Mouse (Mus musculus): Measurements from ENCODE around the gene Foxj3.
"Not testable (repeated sequence)": the region's sequence is repeated elsewhere in the genome, so short reads cannot be mapped to it uniquely, and the experiment has no call there.

Gene Foxj3

DNA sequence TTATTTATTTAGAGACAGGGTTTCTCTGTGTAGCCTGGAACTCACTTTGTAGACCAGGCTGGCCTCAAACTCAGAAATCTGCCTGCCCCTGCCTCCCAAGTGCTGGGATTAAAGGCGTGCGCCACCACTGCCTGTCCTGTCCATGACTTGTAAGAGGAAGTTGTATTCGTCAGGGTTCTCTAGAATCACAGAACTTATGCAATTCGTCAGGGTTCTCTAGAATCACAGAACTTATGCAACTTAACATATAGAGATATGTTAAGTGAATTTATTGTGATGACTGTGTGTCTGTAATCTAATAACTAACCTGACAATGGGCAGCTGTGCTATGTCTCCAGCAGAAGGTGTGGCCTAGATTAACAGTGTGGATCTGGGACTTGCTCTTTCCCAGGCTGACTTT is at the start of gene Foxj3:
Gene Foxj3 (plus strand): TSS at position 390 of the 400 bp plus-strand sequence.
- not testable (repeated sequence) for DNase-seq

DNA sequence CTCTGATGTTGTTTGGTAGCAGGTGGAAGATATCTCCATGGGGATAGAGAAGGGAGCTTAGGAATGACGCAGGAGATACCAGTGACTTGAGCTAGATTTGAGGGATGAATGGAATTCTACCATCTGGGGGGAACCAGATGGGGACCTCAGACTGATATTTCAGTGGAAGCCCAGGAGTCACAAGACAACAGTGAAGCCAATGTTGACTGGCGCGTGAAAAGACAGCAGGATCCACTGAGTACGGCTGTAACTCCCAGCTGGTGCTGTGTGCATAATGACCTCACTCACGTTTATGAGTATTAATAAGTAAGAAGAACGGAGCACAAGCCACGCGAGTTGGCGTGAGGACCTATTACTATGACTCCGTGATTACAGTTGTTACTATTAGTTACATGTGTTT is 47.1 kb upstream of the Foxj3 start:
- no peak for DNase-seq

DNA sequence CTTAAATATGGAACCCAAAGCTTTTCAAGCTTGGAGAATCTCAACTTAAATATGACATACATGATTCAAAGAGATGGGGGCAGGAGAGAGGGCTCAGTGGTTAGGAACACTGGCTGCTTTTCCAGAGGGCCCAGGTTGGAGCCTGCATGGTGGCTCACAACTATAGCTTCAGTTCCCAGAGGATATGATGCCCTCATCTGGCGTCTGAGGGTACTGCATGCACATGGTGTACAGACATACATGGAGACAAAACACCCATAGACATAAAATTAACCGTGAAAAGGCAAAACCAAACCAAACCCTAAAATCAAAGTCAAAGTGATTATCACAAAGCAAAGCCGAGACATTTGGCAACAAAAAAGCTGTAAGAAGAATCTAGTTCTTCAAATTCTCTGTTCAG is 46.0 kb upstream of the Foxj3 start:
- peak; percentile 25 for DNase-seq

DNA sequence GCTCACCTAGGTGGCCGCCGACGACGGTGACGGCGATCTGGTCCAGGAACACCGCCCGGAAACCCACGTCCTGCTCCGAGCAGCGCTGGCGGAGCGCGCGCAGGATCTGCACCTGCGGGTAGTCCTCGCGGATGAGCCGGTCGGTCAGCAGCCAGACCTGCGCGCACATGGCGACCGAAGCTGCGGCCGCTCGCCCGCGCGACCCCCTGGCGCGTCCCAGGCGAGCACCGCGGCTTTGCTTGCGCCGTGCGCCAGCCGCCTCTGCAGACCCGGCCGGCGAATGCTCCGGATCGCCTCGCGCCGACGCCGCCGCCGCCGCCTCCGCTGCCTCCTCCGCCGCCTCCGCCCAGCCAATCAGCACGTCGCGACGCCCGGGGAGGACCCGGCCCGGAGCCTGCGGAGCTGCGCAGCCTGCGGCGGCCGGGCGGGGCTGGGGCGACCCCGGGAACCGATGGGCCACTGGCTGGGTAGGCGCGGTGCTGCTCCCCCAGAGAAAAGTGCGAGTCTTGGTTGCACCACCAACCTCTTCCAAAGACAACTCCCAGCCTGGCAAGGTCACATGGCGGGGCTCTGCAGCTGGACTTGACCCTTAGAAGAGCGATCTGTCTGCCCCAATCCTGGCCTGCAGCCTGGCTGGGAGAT is 44.4 kb upstream of the Foxj3 start, which contains the start of gene Rimkla:
Gene Rimkla (minus strand): TSS at position 338 of the 642 bp plus-strand sequence.
- peak; percentile 84 for DNase-seq

DNA sequence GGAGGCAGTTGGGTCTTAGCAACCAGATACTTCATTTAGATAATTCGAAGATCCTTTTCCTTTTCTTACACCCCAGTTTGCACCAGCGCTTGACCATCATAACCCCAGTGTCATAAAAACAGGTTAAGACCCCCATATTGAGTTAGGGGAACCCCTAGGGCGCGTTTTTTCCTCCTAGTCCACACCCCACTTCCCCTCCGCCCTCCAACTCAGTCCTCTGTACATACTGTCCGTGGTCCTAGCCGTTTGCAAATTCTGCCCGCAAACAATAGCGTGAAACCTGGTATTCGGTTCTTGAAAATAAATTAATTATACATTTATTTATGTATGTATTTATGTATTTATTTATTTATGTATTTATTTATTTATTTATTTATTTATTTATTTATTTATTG is 43.9 kb upstream of the Foxj3 start:
- DNase-seq = peak; percentile 13

DNA sequence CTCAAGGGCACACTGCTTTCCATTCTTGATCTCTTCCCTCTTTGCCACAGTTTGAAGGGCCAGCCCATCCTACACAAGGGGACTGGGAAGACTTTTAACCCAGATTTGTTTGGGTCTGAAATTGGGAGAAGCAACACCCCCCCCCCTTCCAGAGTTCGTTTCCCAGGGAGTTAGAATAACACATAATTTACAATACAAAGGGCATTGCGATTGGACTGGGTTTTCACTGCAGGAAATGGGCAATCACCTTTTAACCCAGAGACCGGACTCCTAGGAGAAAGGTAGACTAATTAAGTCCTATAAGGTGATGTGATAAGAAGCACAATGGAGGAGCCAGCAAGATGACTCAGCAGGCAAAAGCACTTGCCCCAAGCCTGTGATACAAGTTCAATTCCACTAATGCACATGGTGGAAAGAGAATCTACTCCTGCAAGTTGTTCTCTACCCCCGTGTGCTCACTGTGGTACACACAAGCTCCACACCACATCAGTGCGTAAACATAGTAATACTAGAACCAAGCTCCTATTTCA is 38.4 kb upstream of the Foxj3 start:
- DNase-seq = no peak

DNA sequence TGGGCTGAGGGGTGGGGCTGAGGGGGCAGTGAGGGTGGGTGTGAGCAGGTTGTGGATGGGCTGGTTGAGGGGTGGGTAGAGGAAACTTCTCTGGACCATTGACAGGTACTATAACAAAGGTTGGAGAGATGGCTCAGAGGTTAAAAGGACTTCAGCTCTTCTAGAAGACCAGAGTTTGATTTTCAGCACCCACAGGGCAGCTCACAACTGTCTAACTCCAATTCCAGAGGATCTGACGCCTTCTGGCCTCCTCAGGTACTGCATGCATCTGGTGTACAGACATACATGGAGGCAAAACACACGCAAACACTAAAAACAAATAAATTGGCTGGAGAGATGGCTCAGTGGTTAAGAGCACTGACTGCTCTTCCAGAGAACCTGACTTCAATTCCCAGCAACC is 25.2 kb upstream of the Foxj3 start:
- no peak for DNase-seq

DNA sequence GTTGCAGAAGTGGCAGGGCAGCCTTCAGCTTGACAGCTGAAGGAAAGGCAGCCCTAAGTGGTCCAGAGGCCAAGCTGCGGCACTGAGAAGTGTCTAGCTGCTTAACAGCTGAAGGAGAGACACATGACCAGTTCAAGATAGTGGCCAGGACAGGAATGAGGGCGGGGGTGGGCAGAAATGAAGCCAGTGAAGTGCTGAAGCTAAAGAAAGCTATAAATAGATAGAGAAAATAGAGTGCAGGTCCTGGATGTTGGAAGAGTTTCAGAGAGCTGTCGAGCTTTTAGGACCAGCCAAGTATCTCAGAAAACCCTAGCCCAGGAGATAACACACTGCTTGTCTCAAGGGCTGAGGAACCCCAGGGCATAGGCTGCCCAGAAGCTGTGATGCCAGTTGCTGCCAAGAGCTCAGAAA is 24.1 kb upstream of the Foxj3 start:
- DNase-seq = no peak

DNA sequence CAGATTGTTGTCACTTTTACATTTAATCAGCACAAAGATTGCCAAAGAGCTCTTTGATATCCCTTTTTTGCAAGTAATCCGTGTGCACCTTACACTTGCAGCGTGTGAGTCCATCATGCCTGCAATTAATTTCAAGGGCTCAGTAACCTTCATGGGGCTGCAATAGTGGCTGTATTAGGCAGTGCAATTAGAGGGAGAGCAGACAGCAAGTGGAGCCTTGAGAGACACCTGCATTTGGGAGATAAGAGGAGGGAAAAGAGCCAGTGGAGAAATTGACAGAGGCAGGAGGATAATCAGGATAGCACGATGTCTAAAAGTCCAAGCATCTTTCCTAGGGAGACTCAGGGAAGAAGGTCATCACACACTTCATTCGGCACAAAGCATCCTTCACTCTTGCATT is 13.2 kb upstream of the Foxj3 start:
- DNase-seq = no peak

DNA sequence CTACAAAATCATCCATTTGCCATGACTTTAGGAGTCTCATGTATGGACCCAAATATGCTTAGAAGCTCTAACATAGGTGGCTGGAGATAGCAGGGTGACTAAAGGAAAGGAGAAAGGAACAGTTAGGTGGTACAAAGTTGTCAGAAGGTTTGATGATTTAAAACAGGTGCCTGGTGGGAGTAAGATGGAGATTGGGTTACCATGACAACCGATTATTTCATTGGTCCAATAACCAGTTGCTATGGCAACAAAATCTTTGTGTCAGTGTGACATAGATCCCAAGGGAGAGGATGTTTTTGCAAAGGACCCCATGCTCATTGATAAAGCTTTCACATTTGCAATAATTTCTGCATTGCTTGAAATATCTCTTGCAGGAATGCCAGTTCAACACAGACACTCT is 12.8 kb upstream of the Foxj3 start:
- peak; percentile 10 for DNase-seq

DNA sequence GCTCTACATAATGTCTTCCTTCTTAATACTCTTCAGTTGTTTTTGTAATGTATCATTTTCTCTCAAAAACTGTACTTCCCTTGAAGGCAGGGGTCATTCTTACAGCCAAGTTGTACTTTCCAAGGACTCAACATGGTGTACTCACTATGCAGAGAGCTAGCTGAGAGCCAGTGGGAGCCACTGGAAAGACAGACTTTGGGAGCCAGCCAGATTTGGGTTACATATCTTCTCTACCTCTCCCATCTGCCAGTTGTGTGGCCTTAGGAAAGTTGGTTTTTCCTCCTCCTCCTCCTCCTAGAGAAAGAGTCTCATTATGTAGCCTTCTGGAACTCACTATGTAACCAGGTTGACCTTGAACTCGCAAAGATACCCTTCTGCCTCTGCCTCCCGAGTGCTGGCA is 12.3 kb upstream of the Foxj3 start:
- DNase-seq = no peak

DNA sequence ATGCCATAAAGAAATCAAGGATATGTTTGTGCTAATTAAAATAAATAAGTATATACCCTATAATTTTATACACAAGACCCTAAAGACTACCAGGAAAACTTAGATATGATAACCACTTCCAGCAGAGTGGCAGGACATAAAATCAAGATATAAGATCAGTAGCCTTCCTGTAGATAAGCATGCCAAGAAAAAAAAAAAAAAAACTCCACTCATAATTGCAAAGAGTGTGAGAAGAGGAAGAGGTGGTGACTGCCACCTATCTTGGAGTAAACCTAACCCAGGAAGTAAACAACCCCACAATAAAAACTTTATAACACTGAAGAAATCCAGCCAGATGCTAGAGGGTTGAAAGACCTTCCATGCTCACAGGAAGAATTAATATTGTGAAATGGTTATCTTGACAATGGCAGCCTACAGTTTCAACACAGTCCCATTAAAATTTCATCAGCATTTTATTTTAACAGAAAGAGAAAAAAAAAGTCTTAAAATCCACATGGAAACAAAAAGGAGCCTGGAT is 10.4 kb upstream of the Foxj3 start:
- no peak for DNase-seq

DNA sequence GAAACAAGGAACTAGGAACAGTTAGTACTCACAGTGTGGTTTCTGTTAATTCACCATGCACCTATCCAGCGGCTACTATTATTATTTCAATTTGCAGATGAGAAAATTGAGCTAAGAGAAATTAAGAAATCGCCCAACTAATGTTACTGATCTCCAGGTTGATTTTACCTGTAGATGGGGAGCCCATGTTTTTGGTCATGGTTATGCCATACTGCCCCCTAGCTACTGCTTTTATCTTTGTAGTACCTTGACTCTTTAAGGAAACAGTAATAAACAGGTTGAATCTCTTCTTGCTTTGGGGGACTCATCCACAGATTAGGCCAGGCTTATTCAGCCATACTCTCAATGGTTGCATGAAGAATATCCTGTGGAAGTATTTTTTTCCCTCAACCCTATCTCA is 5.0 kb upstream of the Foxj3 start:
- no peak for DNase-seq

DNA sequence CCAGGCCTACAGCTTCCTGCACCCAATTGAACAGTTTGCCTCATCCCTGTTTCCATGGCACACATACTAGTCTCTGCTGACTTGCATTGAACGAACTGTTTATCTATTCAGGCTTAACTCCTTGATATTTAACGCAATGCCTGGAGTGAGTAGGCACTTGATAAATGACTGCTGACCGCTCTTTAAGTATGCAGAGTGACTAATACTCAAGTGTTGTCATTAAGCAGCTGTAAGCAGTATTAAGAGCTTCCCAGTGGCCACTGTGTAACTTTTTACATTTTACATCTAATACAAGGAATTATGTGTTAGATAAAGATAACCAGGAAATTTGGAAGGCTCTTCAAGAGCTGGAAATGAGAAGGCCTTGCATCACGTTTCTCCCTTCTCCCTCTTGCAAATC is 1.7 kb upstream of the Foxj3 start:
- DNase-seq = no peak

DNA sequence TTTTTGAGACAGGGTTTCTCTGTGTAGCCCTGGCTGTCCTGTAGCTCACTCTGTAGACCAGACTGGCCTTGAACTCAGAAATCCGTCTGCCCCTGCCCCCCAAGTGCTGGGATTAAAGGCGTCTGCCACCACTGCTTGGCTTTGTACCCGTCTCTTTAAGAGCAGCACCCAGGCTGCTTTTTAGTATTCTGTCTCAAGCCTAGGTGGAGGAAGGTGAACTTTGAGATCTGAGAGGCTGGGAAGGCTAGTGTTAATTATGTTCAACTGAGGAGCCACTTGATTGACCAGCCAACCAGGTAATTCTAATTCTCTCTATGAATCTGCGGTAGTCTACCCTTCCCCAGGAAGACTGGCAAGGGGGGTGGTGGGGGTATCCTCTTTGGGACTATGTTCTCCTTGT is 632 bp downstream of the Foxj3 start:
- DNase-seq = no peak

DNA sequence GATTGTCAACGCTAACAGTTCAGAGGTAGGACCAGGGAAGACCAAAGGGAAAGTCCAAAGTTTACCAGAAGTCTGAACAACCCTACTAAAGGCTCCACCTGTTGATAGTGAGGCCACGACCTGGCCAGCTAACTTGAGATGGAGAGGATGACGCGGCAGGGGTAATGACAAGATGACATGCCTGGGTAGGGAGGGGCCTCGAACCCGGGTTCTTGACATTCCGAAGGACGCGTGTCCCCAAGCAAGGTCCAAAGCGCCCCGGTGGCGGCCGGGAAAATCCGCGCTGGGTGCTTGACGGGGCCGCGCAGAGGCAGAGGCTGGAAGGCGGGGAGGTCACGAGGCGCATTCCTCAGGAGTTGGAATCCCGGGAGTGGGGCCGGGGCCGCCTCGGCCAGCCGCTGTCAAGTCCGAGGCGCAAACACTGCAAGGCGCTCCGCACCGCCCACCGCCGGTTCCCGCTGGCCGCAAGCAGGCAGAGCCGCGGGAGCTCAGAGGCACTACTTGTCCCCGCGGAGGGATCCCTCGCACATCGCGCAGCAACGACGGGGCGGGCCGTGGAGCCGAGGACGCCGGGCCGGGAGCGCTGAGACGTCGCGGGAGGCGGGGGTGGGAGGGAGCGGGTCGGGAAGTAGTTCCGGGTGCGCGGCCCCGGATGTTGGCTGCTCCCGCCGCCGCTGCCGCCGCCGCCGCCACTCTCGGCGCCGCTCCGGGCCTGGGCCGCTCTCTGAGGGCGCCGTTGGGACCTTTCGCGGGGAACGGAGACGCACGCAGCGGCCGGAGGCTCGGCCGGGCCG is 2.4 kb downstream of the Foxj3 start, which contains the start of gene Frg2f1:
Gene Frg2f1 (minus strand): TSS at position 499 of the 794 bp plus-strand sequence.
- peak; percentile 96 for DNase-seq

DNA sequence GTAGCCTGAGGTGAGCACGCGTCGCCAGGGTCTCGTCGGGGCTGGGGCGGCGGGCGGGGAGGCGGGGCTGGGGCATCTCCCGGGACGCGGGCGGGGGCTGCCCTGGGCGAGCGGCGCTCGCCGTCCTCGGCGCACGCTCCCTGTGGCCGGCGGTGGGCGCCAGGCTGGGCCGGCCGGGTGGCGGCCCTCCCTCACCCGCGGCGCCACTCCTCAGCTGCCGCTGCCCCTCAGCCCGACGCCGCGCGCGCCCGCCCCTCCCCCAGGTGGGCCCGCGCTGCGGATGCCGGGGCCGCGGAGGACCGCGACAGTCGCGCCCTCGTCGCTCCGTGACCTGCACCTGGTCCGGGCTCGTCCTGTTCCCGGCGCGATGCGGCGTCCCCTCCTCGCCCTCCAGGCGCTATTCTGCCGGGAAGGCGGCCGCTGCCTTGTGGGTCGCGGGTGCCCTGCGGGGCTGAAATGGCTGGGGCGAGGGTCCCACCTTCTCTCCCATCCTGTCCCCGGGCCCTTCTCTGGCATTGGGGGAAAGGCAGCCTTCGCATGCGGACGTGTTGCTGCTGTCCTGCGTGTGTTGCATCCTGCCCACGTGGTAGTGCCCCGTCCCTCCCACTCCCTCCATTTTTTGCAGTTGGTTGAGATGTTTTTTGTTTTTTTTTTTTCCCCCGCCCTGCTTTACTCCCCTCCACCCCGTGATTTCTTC is 3.2 kb downstream of the Foxj3 start:
- DNase-seq = peak; percentile 77

DNA sequence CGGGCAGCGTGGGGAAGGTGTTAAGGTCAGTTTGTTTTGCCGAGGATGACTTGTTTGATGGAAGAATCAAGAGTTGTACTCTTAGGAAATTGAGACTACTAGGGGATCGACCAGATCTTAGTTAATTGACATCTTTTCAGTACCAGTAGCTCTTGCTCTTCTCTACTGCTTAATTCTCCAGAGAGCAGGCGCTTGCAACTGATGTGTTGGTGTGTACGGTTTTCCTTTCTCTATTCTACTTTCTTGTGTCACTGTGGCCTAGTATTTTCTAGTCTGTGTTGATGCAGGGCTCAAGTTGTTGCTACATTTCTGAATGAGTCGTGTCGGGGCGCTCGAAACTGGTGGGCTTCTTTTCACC is 3.7 kb downstream of the Foxj3 start:
- DNase-seq = no peak

DNA sequence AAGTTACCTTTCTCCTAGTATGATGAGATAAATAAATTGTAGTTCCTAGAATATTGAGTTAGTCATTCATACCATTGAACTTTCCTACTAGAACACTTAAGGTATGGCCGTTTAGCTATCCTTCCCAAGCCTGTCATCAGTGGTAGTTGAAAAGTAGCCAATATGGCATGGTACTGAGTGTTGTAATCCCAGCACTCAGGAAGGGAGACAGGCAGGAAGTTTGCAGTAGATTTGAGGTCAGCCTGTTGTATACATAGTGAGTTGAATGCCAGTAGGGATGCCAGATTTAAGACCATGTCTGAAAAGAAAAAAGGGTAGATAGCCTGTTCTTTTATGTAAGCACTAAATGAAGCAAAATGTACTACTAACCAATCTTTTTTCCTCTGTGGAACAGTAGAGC is 14.1 kb downstream of the Foxj3 start:
- no peak for DNase-seq

DNA sequence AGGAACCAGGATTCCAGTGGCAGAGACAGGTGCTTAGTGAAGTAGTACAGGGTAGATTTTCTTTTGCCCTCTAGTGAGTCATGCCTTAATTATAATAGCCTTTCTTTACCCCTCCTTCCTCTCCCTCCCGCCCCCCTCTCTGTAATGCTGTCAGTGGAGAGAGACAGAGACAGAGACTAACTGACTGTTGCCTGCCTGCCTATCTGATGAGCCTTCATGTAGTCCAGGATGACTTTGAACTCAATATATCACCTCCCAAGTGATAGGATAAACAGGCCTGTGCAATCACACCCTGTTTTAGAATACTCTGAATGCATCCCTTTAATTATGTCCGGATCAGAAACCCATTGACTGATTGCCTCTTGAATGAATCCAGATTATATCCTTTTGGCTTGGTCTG is 18.7 kb downstream of the Foxj3 start:
- no peak for DNase-seq

DNA sequence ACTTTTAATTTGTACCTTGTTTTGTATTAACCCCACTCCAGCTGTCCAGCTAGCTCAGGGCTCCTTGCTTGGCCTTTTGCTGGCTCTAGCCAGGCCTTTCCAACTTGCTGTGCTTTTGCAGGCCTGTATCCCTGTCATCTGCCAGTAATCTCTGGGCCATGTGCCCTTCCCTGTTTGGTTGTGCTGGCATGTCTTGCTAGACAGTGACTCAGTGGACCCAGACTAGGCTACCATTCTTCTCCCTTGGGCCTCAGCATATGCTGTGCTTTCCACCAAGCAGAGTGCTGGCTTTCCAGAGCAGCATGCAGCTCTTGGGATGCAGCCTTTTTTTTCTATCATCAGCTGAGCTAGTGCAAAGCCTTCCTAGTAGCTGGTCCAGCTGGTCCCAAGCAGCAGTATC is 26.3 kb downstream of the Foxj3 start:
- no peak for DNase-seq

DNA sequence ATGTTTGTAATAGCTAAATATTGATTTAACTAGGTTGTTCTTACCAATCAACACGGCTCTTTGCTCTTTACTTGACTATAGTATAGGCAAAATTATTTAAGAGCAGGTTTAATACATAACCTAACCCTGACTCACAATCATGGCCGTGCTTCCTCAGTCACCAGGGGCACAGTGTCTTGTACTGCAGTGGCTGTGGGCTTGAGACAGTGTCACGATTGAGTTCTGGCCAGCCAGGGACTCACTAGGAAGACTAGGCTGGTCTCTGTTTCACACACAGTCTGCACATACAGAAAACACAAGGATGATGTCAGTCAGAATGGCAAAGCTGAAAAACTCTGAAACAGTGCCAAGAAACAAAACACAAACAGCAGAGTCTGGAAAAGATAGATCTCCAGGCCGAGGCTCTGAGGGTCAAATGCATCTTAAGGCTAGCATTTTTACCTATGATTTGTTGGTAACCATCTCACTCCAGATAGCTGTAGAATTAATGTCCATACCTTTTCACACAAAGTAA is 29.6 kb downstream of the Foxj3 start:
- DNase-seq = no peak

DNA sequence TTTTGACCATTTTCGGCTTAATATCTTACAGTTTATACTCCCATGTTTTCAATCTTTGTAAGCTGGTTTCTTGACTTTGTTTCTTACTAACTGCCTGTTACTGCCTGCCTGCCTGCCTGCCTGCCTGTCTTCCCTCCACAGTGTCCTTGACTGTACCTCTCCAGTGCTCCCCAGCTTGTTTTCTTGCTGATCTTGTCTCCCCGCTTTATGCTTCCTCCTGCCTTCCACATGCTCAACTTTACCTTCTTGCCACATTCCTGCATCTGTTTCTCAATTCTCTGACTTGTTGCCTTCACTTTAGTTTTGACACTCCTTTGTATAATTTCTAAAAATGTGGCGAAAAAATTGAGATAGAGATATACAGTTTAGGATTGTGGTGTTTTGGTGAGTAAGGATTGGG is 35.9 kb downstream of the Foxj3 start:
- no peak for DNase-seq
